Comparison of ENCODE assay signal across 8 mouse cellular contexts in the genomic region with DNA sequence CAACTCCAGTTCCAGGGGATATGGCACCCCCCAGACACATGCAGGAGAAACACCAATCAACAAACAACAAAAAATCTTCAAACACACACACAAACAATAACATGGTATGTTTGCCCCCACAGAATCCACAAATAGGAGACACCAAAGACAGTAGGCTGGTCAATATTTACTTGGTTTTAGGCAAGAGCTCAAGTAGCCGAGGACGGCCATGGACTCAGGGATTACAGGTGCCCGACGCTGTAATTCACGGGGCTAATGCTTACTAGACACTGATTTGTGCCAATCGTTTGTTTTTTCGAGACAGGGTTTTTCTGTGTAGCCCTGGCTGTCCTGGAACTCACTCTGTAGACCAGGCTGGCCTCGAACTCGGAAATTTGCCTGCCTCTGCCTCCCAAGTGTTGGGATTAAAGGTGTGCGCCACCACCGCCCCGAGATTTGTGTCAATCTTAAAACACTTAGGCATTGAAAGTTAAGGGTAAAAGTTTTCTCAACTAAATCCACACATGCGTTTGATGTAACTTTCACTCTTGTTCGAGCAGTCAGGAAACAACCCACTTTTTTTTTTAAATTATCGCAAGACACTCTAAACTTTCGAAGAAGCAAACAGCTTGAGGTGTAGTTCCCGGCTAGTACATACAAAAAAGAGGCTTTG. TPM values are rescaled to one million over a fixed set of nuclear protein-coding genes. Genes with fewer than 3 reads are reported as not detected.
DNase-seq lines count a peak whose midpoint lies in the region; ATAC-seq and TF ChIP-seq lines count a peak whose summit lies in the region.

No protein-coding gene starts in this region.

- H3K36me3 ChIP-seq in lung, postnatal 0 days (ENCODE audit: insufficient read depth, low read length) = no peaks in the 10 kb centered on the region
- peaks cover 10% of the 10 kb centered on the region for H3K36me3 ChIP-seq in embryonic facial prominence, embryonic 15.5 days
- peaks cover 2% of the 10 kb centered on the region; the same call in 1 of the 2 replicates for H3K36me3 ChIP-seq in limb, embryonic 11.5 days (ENCODE audit: control insufficient read depth, insufficient read depth, low read length)
- H3K36me3 ChIP-seq in small intestine, adult 2 months (ENCODE audit: control insufficient read depth, insufficient read depth, low read length) = peaks cover 6% of the 10 kb centered on the region

- no peaks in the 10 kb centered on the region for H3K27me3 ChIP-seq in lung, postnatal 0 days (replicated peaks; ENCODE audit: insufficient read depth, low read length)
- no peaks in the 10 kb centered on the region for H3K27me3 ChIP-seq in embryonic facial prominence, embryonic 15.5 days
- H3K27me3 ChIP-seq in limb, embryonic 11.5 days (ENCODE audit: control insufficient read depth, insufficient read depth, low read length) = no peaks in the 10 kb centered on the region
- no peaks in the 10 kb centered on the region for H3K27me3 ChIP-seq in small intestine, adult 2 months (ENCODE audit: control insufficient read depth, insufficient read depth, low read length)

- DNase-seq in lung, postnatal 0 days (ENCODE audit: low spot score) = no peak
- no peak for DNase-seq in lung, postnatal 10 days
- DNase-seq in limb, embryonic 11.5 days (ENCODE audit: low spot score) = no peak
- no peak for DNase-seq in left cerebral cortex, postnatal 4 days
- DNase-seq in kidney, postnatal 25 days = no peak

- WGBS in lung, postnatal 0 days = 13% methylated on average over 17 of the region's 17 CpGs
- WGBS in embryonic facial prominence, embryonic 15.5 days = 28% methylated on average over 17 of the region's 17 CpGs
- WGBS in limb, embryonic 11.5 days = 45% methylated on average over 17 of the region's 17 CpGs
- 5% methylated on average over 17 of the region's 17 CpGs for WGBS in small intestine, adult 2 months

- no peak overlapping the region for H3K27ac ChIP-seq in lung, postnatal 0 days (ENCODE audit: low read length)
- H3K27ac ChIP-seq in embryonic facial prominence, embryonic 15.5 days (replicated peaks) = peak overlapping the region; percentile 28; the same call in 1 of the 2 replicates
- no peak overlapping the region for H3K27ac ChIP-seq in limb, embryonic 11.5 days (replicated peaks; ENCODE audit: low read depth, low read length)
- H3K27ac ChIP-seq in small intestine, adult 2 months (ENCODE audit: insufficient read depth, low read depth, low read length) = no peak overlapping the region

- TF ChIP-seq EP300 in lung, postnatal 0 days (IDR thresholded peaks at IDR 0.05) = no peak

- intact Hi-C loops in left cerebral cortex, postnatal 4 days (cut with DNase I) = loop anchor here (2.0 to 5.0 kb wide), 2 partner anchors 17 to 68 kb away; no protein-coding TSS in a partner anchor

- no peaks in the 10 kb centered on the region for H3K9me3 ChIP-seq in lung, postnatal 0 days (ENCODE audit: low read length)
- H3K9me3 ChIP-seq in embryonic facial prominence, embryonic 15.5 days (replicated peaks) = no peaks in the 10 kb centered on the region
- no peaks in the 10 kb centered on the region for H3K9me3 ChIP-seq in limb, embryonic 11.5 days (ENCODE audit: control insufficient read depth, low read length)

- H3K4me3 ChIP-seq in lung, postnatal 0 days (ENCODE audit: low read depth, low read length) = peak overlapping the region; percentile 98
- peak overlapping the region; percentile 72 for H3K4me3 ChIP-seq in embryonic facial prominence, embryonic 15.5 days (replicated peaks)
- H3K4me3 ChIP-seq in limb, embryonic 11.5 days (ENCODE audit: low read depth, low read length) = peak overlapping the region; percentile 87
- peak overlapping the region; percentile 50 for H3K4me3 ChIP-seq in small intestine, adult 2 months (ENCODE audit: low read depth, low read length)

- TF ChIP-seq CTCF in lung, postnatal 0 days (IDR thresholded peaks at IDR 0.05) = no peak
- TF ChIP-seq CTCF in small intestine, adult 2 months (IDR thresholded peaks at IDR 0.05; ENCODE audit: extremely low read depth, insufficient read length, insufficient replicate concordance, low read depth, low read length) = no peak

- 0 out of 2 replicates have a peak, but pooled peaks cover 3% of the 10 kb centered on the region for H3K4me1 ChIP-seq in lung, postnatal 0 days (ENCODE audit: insufficient read depth, low read depth, low read length)
- H3K4me1 ChIP-seq in embryonic facial prominence, embryonic 15.5 days = peaks cover 27% of the 10 kb centered on the region
- peaks cover 4% of the 10 kb centered on the region for H3K4me1 ChIP-seq in limb, embryonic 11.5 days (ENCODE audit: control insufficient read depth, insufficient read depth, low read length)
- H3K4me1 ChIP-seq in small intestine, adult 2 months (ENCODE audit: control insufficient read depth, insufficient read depth, insufficient read length, low read length) = no peaks in the 10 kb centered on the region; the same call in 1 of the 2 replicates

- no peak for TF ChIP-seq POLR2A in small intestine, adult 2 months (IDR thresholded peaks at IDR 0.05; ENCODE audit: low read depth, low read length)

- peak overlapping the region; percentile 72 for H3K4me2 ChIP-seq in lung, postnatal 0 days (replicated peaks; ENCODE audit: low read depth, low read length)
- H3K4me2 ChIP-seq in embryonic facial prominence, embryonic 15.5 days (replicated peaks) = peak overlapping the region; percentile 50
- peak overlapping the region; percentile 59 for H3K4me2 ChIP-seq in limb, embryonic 11.5 days (ENCODE audit: low read depth, severe bottlenecking)

- ATAC-seq in lung, postnatal 0 days = no peak
- ATAC-seq in embryonic facial prominence, embryonic 15.5 days (ENCODE audit: insufficient number of reproducible peaks, low FRiP score, low TSS enrichment, low read depth) = no peak
- no peak for ATAC-seq in limb, embryonic 11.5 days (ENCODE audit: insufficient number of reproducible peaks, low FRiP score, low TSS enrichment, low read depth)
- ATAC-seq in erythroid progenitor cell, adult 5-6 weeks (replicated peaks; ENCODE audit: low FRiP score, poor library complexity, severe bottlenecking) = no peak

- H3K9ac ChIP-seq in lung, postnatal 0 days (replicated peaks; ENCODE audit: low read depth) = 0 out of 2 replicates have a peak overlapping the region, but pooled peaks have one; percentile 16
- H3K9ac ChIP-seq in embryonic facial prominence, embryonic 15.5 days = peak overlapping the region; percentile 99; the same call in 1 of the 2 replicates
- H3K9ac ChIP-seq in limb, embryonic 11.5 days (ENCODE audit: low read length) = peak overlapping the region; percentile 100

RNA-seq across cellular contexts. Expression of gene Tmpo, which starts 11.6 kb away (rescaled TPM):
- polyA plus RNA-seq in lung, postnatal 0 days (2015; fragmentation: Nextera tagmentation; extraction: Ambion mirVana) = 53.3 and 67.4 TPM in 2 replicates
- 198 and 203 TPM in 2 replicates for polyA plus RNA-seq in embryonic facial prominence, embryonic 15.5 days (2015; fragmentation: Nextera tagmentation; extraction: Ambion mirVana)
- 359 and 371 TPM in 2 replicates for polyA plus RNA-seq in limb, embryonic 11.5 days (2014; fragmentation: Nextera tagmentation; extraction: Ambion mirVana)
- polyA plus RNA-seq in small intestine, adult 2 months (2012; rRNA removed) = 18.5 and 29.0 TPM in 2 replicates
- total RNA-seq in erythroid progenitor cell, adult 5-6 weeks (2015; ENCODE audit: low replicate concordance) = 941 and 1,232 TPM in 2 replicates
- total RNA-seq in erythroid progenitor cell, adult 5-6 weeks (2017; ENCODE audit: low replicate concordance) = 1,337 and 1,570 TPM in 2 replicates
- 10 to 100 TPM; 70.0 to 76.8 TPM for total RNA-seq in left cerebral cortex, postnatal 4 days (2021)

RNA-seq across cellular contexts. Expression of gene Slc25a3, which starts 45.7 kb away (rescaled TPM):
- polyA plus RNA-seq in lung, postnatal 0 days (2015; fragmentation: Nextera tagmentation; extraction: Ambion mirVana) = 336 and 358 TPM in 2 replicates
- polyA plus RNA-seq in embryonic facial prominence, embryonic 15.5 days (2015; fragmentation: Nextera tagmentation; extraction: Ambion mirVana) = 417 and 423 TPM in 2 replicates
- polyA plus RNA-seq in limb, embryonic 11.5 days (2014; fragmentation: Nextera tagmentation; extraction: Ambion mirVana) = 450 and 461 TPM in 2 replicates
- 486 and 781 TPM in 2 replicates for polyA plus RNA-seq in small intestine, adult 2 months (2012; rRNA removed)
- total RNA-seq in erythroid progenitor cell, adult 5-6 weeks (2015; ENCODE audit: low replicate concordance) = 175 and 210 TPM in 2 replicates
- total RNA-seq in erythroid progenitor cell, adult 5-6 weeks (2017; ENCODE audit: low replicate concordance) = 51.1 and 72.6 TPM in 2 replicates
- 100 to 1,000 TPM; 388 to 413 TPM for total RNA-seq in left cerebral cortex, postnatal 4 days (2021)

Comparison
In these comparisons a context has a peak if more than half of its experiments do, and no peak if none do; other contexts are left out.
1. H3K9ac ChIP-seq: peak in every context shown above with its lines; median percentile 100 in limb, embryonic 11.5 days; 99 in embryonic facial prominence, embryonic 15.5 days; 16 in lung, postnatal 0 days.